Mouse (Mus musculus) CH12.LX (cell line): Measurements from ENCODE around the gene Rad21l.

ENCODE experiments used
- CHD2 ChIP-seq: IDR thresholded peaks from 2 replicates; pipeline ENCODE4 v1.6.1; 2011; ENCODE audit warnings: low read length, improper control_type of control experiment
- CTCF ChIP-seq, 2 experiments: IDR thresholded peaks in 1 of 2; conservative IDR thresholded peaks in 1 of 2; 2 replicates each; pipeline ENCODE4 v1.5.1; 2011 to 2012; ENCODE audit warnings: low read depth in 2 of 2, low read length in 2 of 2, improper control_type of control experiment in 1 of 2, inconsistent platforms in 1 of 2, mild to moderate bottlenecking in 1 of 2, moderate library complexity in 1 of 2
- EP300 ChIP-seq: IDR thresholded peaks from 2 replicates; pipeline ENCODE4 v1.6.1; 2011; ENCODE audit warnings: low read length, improper control_type of control experiment
- HCFC1 ChIP-seq: IDR thresholded peaks from 2 replicates; pipeline ENCODE4 v1.6.1; 2012; ENCODE audit warnings: low read depth, mild to moderate bottlenecking, inconsistent platforms, low read length, improper control_type of control experiment
- JUND ChIP-seq: conservative IDR thresholded peaks from 2 replicates; pipeline ENCODE4 v1.6.1; 2011; ENCODE audit warnings: low read depth, low read length, improper control_type of control experiment
- MAFK ChIP-seq: IDR thresholded peaks from 2 replicates; pipeline ENCODE4 v1.6.1; 2011; ENCODE audit warnings: low read length, improper control_type of control experiment; ENCODE audit not compliant: insufficient replicate concordance
- MAX ChIP-seq: IDR thresholded peaks from 2 replicates; pipeline ENCODE4 v1.6.1; 2011; ENCODE audit warnings: low read length, improper control_type of control experiment
- NELFE ChIP-seq: IDR thresholded peaks from 2 replicates; pipeline ENCODE4 v1.6.1; 2011; ENCODE audit warnings: low read depth, low read length, improper control_type of control experiment
- POLR2A ChIP-seq: IDR thresholded peaks from 2 replicates; pipeline ENCODE4 v1.6.1; 2011; ENCODE audit warnings: low read depth, mild to moderate bottlenecking, improper control_type of control experiment, low read length
- RAD21 ChIP-seq: IDR thresholded peaks from 2 replicates; pipeline ENCODE4 v1.6.1; 2011; ENCODE audit warnings: low read depth, mild to moderate bottlenecking, low read length, improper control_type of control experiment, moderate library complexity
- SMC3 ChIP-seq: IDR thresholded peaks from 2 replicates; pipeline ENCODE4 v1.6.1; 2011; ENCODE audit warnings: low read depth, low read length, improper control_type of control experiment
- TBP ChIP-seq: conservative IDR thresholded peaks from 2 replicates; pipeline ENCODE4 v1.6.1; 2011; ENCODE audit warnings: low read depth, low read length, improper control_type of control experiment

- TF ChIP-seq POLR2A: no peak
- no peak for TF ChIP-seq MAX
- no peak for TF ChIP-seq SMC3
- TF ChIP-seq RAD21: no peak
- no peak for TF ChIP-seq HCFC1
- TF ChIP-seq JUND: no peak
- TF ChIP-seq EP300: no peak
- TF ChIP-seq TBP: no peak
- TF ChIP-seq MAFK: no peak
- no peak for TF ChIP-seq CTCF (conservative IDR thresholded peaks at IDR 0.05 in 1 of 2, IDR thresholded peaks at IDR 0.05 in 1 of 2; ENCODE audit: low read depth in 2 of 2, low read length in 2 of 2)
- TF ChIP-seq CHD2: no peak
- TF ChIP-seq NELFE: no peak
Observed at GRCm38 (mm10) chr2:151682976-151683375, 14.6 kb upstream of the Rad21l start.
